Mouse (Mus musculus) thymus, adult 18-20 months (tissue): Measurements from ENCODE around the gene Usp33.

Experiments used
- DNase-seq, 2 experiments: peaks; one replicate each; pipeline ENCODE4 v3.0.0; 2022; ENCODE audit warnings: mixed read lengths in 2 of 2

Usp33 gene

GRCm38 (mm10) chr3:152401964-152402670 lies 55.8 kb downstream of the Usp33 start:
- DNase-seq: no peak

- DNase-seq: no peak
Measured at GRCm38 (mm10) chr3:152402671-152403066, 56.4 kb downstream of the Usp33 start.

- no peak for DNase-seq
Measured at GRCm38 (mm10) chr3:152403827-152404226, 57.5 kb downstream of the Usp33 start.

GRCm38 (mm10) chr3:152405420-152405819 lies 59.1 kb downstream of the Usp33 start:
- no peak for DNase-seq

- DNase-seq: no peak
Measured at GRCm38 (mm10) chr3:152405978-152406640, 59.8 kb downstream of the Usp33 start.

GRCm38 (mm10) chr3:152410980-152411551 lies 64.8 kb downstream of the Usp33 start:
- no peak for DNase-seq

GRCm38 (mm10) chr3:152412362-152412761 lies 66.1 kb downstream of the Usp33 start:
- DNase-seq: no peak

- DNase-seq: no peak
Measured at GRCm38 (mm10) chr3:152428925-152429324, 82.6 kb downstream of the Usp33 start.

- DNase-seq: no peak
Measured at GRCm38 (mm10) chr3:152432677-152433076, 86.4 kb downstream of the Usp33 start.

- DNase-seq: no peak
Measured at GRCm38 (mm10) chr3:152435590-152435989, 89.3 kb downstream of the Usp33 start.

GRCm38 (mm10) chr3:152438068-152438467 lies 91.8 kb downstream of the Usp33 start:
- no peak for DNase-seq

GRCm38 (mm10) chr3:152442795-152443194 lies 96.5 kb downstream of the Usp33 start:
- no peak for DNase-seq
